Mouse (Mus musculus) ovary, adult 10 weeks (tissue): ENCODE measurements around the gene Cabs1. TPM values are rescaled to one million over a fixed set of nuclear protein-coding genes. Genes with fewer than 3 reads are reported as not detected.

Experiments
- polyA plus RNA-seq: library from polyadenylated mRNA; stranded (reverse); fragments of 350-450 nt; fragmentation: Illumina TruSeq; extraction: RNeasy Lipid Tissue Mini Kit (QIAGEN cat#74804); gene quantifications from one replicate; pipeline ENCODE4 v1.2.3, GENCODE M21; 2014

Cabs1 gene
- polyA plus RNA-seq, result not detected

DNA sequence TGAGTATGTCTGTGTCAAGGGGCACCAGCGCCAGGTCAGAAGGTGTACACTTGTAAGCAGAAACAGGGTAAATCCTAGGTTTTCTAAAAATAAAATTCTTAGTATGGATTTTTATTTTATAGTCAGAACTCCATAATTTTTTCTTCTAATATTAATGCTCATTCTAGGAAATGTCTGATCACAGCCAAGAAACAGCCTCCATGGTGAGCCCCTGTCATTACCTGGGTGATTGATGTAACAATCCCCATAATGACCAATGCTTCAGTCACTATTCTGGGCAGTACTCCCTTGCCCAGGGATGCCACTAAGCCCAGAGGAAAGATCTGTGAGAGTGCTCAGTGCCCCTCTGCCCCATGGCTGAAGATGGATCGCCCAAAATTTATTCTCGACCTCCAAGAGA, at the start of gene Cabs1:
Gene Cabs1 (plus strand): TSS at position 301 of the 400 bp plus-strand sequence.

DNA sequence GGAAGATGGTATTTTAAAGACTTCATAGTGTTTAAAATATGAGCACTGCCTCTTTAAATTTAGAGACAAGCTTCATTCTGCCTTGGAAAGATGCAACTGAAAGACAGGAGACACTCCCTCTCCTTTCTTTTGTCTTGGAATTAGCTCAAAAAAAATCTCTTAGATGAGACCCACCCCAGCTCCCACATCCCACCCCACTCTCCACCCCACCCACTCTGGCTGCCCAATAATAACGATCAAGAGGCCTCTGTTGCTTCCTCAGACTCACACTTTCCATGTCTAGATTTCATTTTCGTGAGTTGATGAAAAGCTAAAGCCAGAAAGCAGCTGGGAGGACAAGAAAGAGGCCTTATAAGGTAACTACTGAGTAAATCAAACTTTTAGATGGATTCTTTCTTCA, 10.0 kb upstream of the Cabs1 start, which contains the start of the genes 2310003L06Rik and Gm28434:
Gene 2310003L06Rik (plus strand): TSS at position 259 of the 400 bp plus-strand sequence.
Gene Gm28434 (plus strand): TSS at position 317 of the 400 bp plus-strand sequence.

DNA sequence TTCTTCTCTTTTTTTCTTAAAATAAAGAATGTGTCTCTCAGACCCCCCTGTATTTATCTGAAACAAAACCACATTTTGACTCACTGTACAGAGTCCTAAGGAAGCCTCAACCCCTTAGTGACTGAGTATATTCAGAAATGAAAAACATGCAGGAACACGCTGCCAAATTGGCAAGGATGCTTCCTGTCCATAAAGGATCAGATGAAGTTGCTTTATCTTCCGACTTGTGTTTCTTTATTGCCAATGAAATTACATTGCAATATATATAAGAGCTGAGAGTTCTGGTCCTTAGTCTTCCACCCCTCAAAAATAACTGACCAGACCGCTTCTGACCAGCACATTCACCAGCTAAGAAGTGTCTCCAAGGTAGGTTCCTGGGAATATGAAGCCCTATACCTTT, 23.0 kb downstream of the Cabs1 start, which contains the start of gene Smr3a:
Gene Smr3a (plus strand): TSS at position 301 of the 400 bp plus-strand sequence.

Other genes starting within 250 kb of the Cabs1 start
- not detected for gene Csn1s2a, start 204.9 kb upstream of the Cabs1 start, polyA plus RNA-seq
- gene Csn1s2b, start 171.4 kb upstream of the Cabs1 start, polyA plus RNA-seq, result not detected
- not detected for gene Prr27, start 153.8 kb upstream of the Cabs1 start, polyA plus RNA-seq
- not detected for gene Odam, start 94.4 kb upstream of the Cabs1 start, polyA plus RNA-seq
- gene Csn3, start 53.9 kb upstream of the Cabs1 start, polyA plus RNA-seq, result not detected
- 0.57 TPM for gene 2310003L06Rik, start 10.0 kb upstream of the Cabs1 start, polyA plus RNA-seq
- gene Gm28434, start 9.9 kb upstream of the Cabs1 start, polyA plus RNA-seq, result not detected
- not detected for gene Smr3a, start 23.1 kb downstream of the Cabs1 start, polyA plus RNA-seq
- not detected for gene Smr2, start 107.1 kb downstream of the Cabs1 start, polyA plus RNA-seq
- not detected for gene Gm11116, start 132.1 kb downstream of the Cabs1 start, polyA plus RNA-seq
- gene Gm11115, start 174.7 kb downstream of the Cabs1 start, polyA plus RNA-seq, result not detected